Comparison of ENCODE assay signal across 12 mouse cellular contexts in the genomic region with DNA sequence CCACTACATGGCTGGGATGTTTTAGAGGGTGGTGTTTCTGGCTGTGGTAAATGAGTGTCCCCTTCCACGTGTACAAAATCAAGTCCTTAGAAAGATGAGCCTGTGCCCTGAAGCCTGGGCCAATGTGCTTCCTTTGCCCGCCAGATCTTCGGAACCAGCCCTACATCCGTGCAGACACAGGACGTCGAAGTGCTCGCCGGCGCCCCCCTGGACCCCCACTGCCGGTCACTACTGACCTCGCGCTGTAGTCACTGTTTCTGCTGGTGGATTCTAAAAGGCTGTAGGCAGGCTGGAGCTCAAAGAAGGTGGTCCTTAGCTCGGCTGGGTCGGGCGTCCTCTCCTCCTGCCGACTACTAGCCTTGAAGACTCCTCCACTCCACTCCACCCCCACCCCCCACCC. TPM values are rescaled to one million over a fixed set of nuclear protein-coding genes. Genes with fewer than 3 reads are reported as not detected.
DNase-seq lines count a peak whose midpoint lies in the region; ATAC-seq lines count a peak whose summit lies in the region.
"Had no signal": no experiment of that assay in that cellular context is flagged by ENCODE, and none has a peak within 500 bp of the region (broad histone marks: within the 10 kb centered on the region; RNA-seq: fewer than 3 reads in every experiment).

No protein-coding gene starts in this region.

- H3K4me1 ChIP-seq in heart, embryonic 10.5 days = peaks cover 28% of the 10 kb centered on the region
- peaks cover 26% of the 10 kb centered on the region for H3K4me1 ChIP-seq in midbrain, embryonic 10.5 days
- peaks cover 8% of the 10 kb centered on the region; the same call in 1 of the 2 replicates for H3K4me1 ChIP-seq in midbrain, embryonic 11.5 days (ENCODE audit: control insufficient read depth, insufficient read depth, low read length)
- H3K4me1 ChIP-seq in intestine, embryonic 16.5 days (ENCODE audit: control insufficient read depth, insufficient read depth, low read length) = peaks cover 18% of the 10 kb centered on the region
- H3K4me1 ChIP-seq in stomach, embryonic 16.5 days (ENCODE audit: control insufficient read depth, insufficient read depth, low read length) = peaks cover 21% of the 10 kb centered on the region

- peaks cover 99% of the 10 kb centered on the region for H3K27me3 ChIP-seq in heart, embryonic 10.5 days (ENCODE audit: insufficient read depth, poor library complexity, severe bottlenecking)
- peaks cover 93% of the 10 kb centered on the region for H3K27me3 ChIP-seq in midbrain, embryonic 10.5 days (ENCODE audit: low read depth, poor library complexity, severe bottlenecking)
- H3K27me3 ChIP-seq in midbrain, embryonic 11.5 days (ENCODE audit: control insufficient read depth, insufficient read depth, low read length) = peaks cover 68% of the 10 kb centered on the region
- peaks cover 41% of the 10 kb centered on the region for H3K27me3 ChIP-seq in intestine, embryonic 16.5 days (replicated peaks; ENCODE audit: control insufficient read depth, insufficient read depth, low read length)
- H3K27me3 ChIP-seq in stomach, embryonic 16.5 days (ENCODE audit: control insufficient read depth, insufficient read depth, low read length) = peaks cover 50% of the 10 kb centered on the region

- no peak overlapping the region for H3K9ac ChIP-seq in midbrain, embryonic 11.5 days (ENCODE audit: low read length)
- peak overlapping the region; percentile 24; the same call in 1 of the 2 replicates for H3K9ac ChIP-seq in intestine, embryonic 16.5 days (ENCODE audit: low read depth, low read length)
- peak overlapping the region; percentile 44; the same call in 1 of the 2 replicates for H3K9ac ChIP-seq in stomach, embryonic 16.5 days (ENCODE audit: low read length)

- H3K36me3 ChIP-seq in heart, embryonic 10.5 days = no peaks in the 10 kb centered on the region
- no peaks in the 10 kb centered on the region for H3K36me3 ChIP-seq in midbrain, embryonic 10.5 days
- no peaks in the 10 kb centered on the region for H3K36me3 ChIP-seq in midbrain, embryonic 11.5 days (ENCODE audit: control insufficient read depth, insufficient read depth, low read length)
- no peaks in the 10 kb centered on the region for H3K36me3 ChIP-seq in intestine, embryonic 16.5 days (ENCODE audit: control insufficient read depth, insufficient read depth, low read length)
- H3K36me3 ChIP-seq in stomach, embryonic 16.5 days (ENCODE audit: control insufficient read depth, insufficient read depth, low read length) = no peaks in the 10 kb centered on the region

- no peaks in the 10 kb centered on the region for H3K9me3 ChIP-seq in heart, embryonic 10.5 days
- no peaks in the 10 kb centered on the region for H3K9me3 ChIP-seq in midbrain, embryonic 10.5 days (replicated peaks)
- H3K9me3 ChIP-seq in midbrain, embryonic 11.5 days (ENCODE audit: control insufficient read depth, low read length) = no peaks in the 10 kb centered on the region
- no peaks in the 10 kb centered on the region for H3K9me3 ChIP-seq in intestine, embryonic 16.5 days (ENCODE audit: control insufficient read depth, low read length)
- no peaks in the 10 kb centered on the region for H3K9me3 ChIP-seq in stomach, embryonic 16.5 days (replicated peaks; ENCODE audit: control insufficient read depth, low read length)

- no peak for DNase-seq in heart, embryonic 10.5 days (ENCODE audit: low spot score)
- DNase-seq in heart, adult 8-10 months (ENCODE audit: low spot score) = no peak
- no peak for DNase-seq in midbrain, embryonic 10.5 days (ENCODE audit: low spot score)
- no peak for DNase-seq in midbrain, embryonic 11.5 days (ENCODE audit: low spot score, missing footprints)
- no peak for DNase-seq in thymus, postnatal 10 days (ENCODE audit: low spot score in 2 of 2)

- H3K4me3 ChIP-seq in heart, embryonic 10.5 days = peak overlapping the region; percentile 59
- H3K4me3 ChIP-seq in midbrain, embryonic 10.5 days = peak overlapping the region; percentile 58
- H3K4me3 ChIP-seq in midbrain, embryonic 11.5 days (ENCODE audit: low read depth, low read length) = no peak overlapping the region
- H3K4me3 ChIP-seq in intestine, embryonic 16.5 days (ENCODE audit: low read length) = 0 out of 2 replicates have a peak overlapping the region, but pooled peaks have one; percentile 55
- H3K4me3 ChIP-seq in stomach, embryonic 16.5 days (replicated peaks; ENCODE audit: low read length) = peak overlapping the region; percentile 53

- ATAC-seq in midbrain, embryonic 11.5 days (ENCODE audit: low FRiP score) = no peak
- no peak for ATAC-seq in intestine, embryonic 16.5 days
- no peak for ATAC-seq in stomach, embryonic 16.5 days (ENCODE audit: insufficient read depth, low FRiP score)
- no peak for ATAC-seq in megakaryocyte progenitor cell, adult 5-6 weeks (replicated peaks; ENCODE audit: poor library complexity)
- ATAC-seq: activated CD4-positive, CD25-positive, alpha-beta regulatory T cell, adult 4 months had no signal

- 3% methylated on average over 16 of the region's 16 CpGs for WGBS in heart, embryonic 10.5 days
- WGBS in midbrain, embryonic 10.5 days = 3% methylated on average over 16 of the region's 16 CpGs
- 3% methylated on average over 16 of the region's 16 CpGs for WGBS in midbrain, embryonic 11.5 days
- WGBS in intestine, embryonic 16.5 days = 15% methylated on average over 16 of the region's 16 CpGs
- WGBS in stomach, embryonic 16.5 days = 11% methylated on average over 16 of the region's 16 CpGs

- H3K27ac ChIP-seq in heart, embryonic 10.5 days = no peak overlapping the region
- no peak overlapping the region for H3K27ac ChIP-seq in midbrain, embryonic 10.5 days (replicated peaks)
- H3K27ac ChIP-seq in midbrain, embryonic 11.5 days (ENCODE audit: low read depth, low read length) = no peak overlapping the region
- no peak overlapping the region for H3K27ac ChIP-seq in intestine, embryonic 16.5 days (ENCODE audit: low read length)
- H3K27ac ChIP-seq in stomach, embryonic 16.5 days (ENCODE audit: low read length) = no peak overlapping the region

- no peak overlapping the region for H3K4me2 ChIP-seq in midbrain, embryonic 11.5 days
- H3K4me2 ChIP-seq in intestine, embryonic 16.5 days (ENCODE audit: low read depth, low read length) = peak overlapping the region; percentile 96
- peak overlapping the region; percentile 73 for H3K4me2 ChIP-seq in stomach, embryonic 16.5 days (ENCODE audit: low read depth, low read length)

RNA-seq across cellular contexts. Expression of gene 1700023F06Rik, which starts 10.0 kb away (rescaled TPM):
- polyA plus RNA-seq in heart, embryonic 10.5 days (2016; fragmentation: Nextera tagmentation; extraction: Ambion mirVana) = 0.35 TPM in 1 of 2 replicates, not detected in the other
- total RNA-seq in heart, adult 8-10 months (2022) = not detected
- polyA plus RNA-seq in midbrain, embryonic 10.5 days (2016; fragmentation: Nextera tagmentation; extraction: Ambion mirVana) = 0.10 and 0.11 TPM in 2 replicates
- polyA plus RNA-seq in midbrain, embryonic 11.5 days (2014; fragmentation: Nextera tagmentation; extraction: Ambion mirVana) = 0.12 and 0.14 TPM in 2 replicates
- polyA plus RNA-seq in intestine, embryonic 16.5 days (2015; fragmentation: Nextera tagmentation; extraction: Ambion mirVana) = 0.57 and 0.83 TPM in 2 replicates
- polyA plus RNA-seq in stomach, embryonic 16.5 days (2015; fragmentation: Nextera tagmentation; extraction: Ambion mirVana) = 0.67 and 0.83 TPM in 2 replicates
- total RNA-seq in megakaryocyte progenitor cell, adult 5-6 weeks (2015) = 0.32 TPM in 1 of 2 replicates, not detected in the other
- not detected in 2 replicates for total RNA-seq in megakaryocyte progenitor cell, adult 5-6 weeks (2017)
- total RNA-seq: liver, adult 2 months had no signal
- polyA plus RNA-seq: activated CD4-positive, CD25-positive, alpha-beta regulatory T cell, adult 4 months; liver, adult 2 months had no signal

RNA-seq across cellular contexts. Expression of gene Spata32, which starts 19.9 kb away (rescaled TPM):
- not detected in 2 replicates for polyA plus RNA-seq in heart, embryonic 10.5 days (2016; fragmentation: Nextera tagmentation; extraction: Ambion mirVana)
- not detected for total RNA-seq in heart, adult 8-10 months (2022)
- not detected in 2 replicates for polyA plus RNA-seq in midbrain, embryonic 10.5 days (2016; fragmentation: Nextera tagmentation; extraction: Ambion mirVana)
- polyA plus RNA-seq in midbrain, embryonic 11.5 days (2014; fragmentation: Nextera tagmentation; extraction: Ambion mirVana) = 0.15 TPM in 1 of 2 replicates, not detected in the other
- not detected in 2 replicates for polyA plus RNA-seq in intestine, embryonic 16.5 days (2015; fragmentation: Nextera tagmentation; extraction: Ambion mirVana)
- not detected in 2 replicates for polyA plus RNA-seq in stomach, embryonic 16.5 days (2015; fragmentation: Nextera tagmentation; extraction: Ambion mirVana)
- total RNA-seq in megakaryocyte progenitor cell, adult 5-6 weeks (2015) = not detected in 2 replicates
- total RNA-seq in megakaryocyte progenitor cell, adult 5-6 weeks (2017) = not detected in 2 replicates
- total RNA-seq: liver, adult 2 months had no signal
- polyA plus RNA-seq: activated CD4-positive, CD25-positive, alpha-beta regulatory T cell, adult 4 months; C2C12; liver, adult 2 months; urinary bladder, adult 2 months had no signal

RNA-seq across cellular contexts. Expression of gene Fmnl1, which starts 27.4 kb away (rescaled TPM):
- polyA plus RNA-seq in heart, embryonic 10.5 days (2016; fragmentation: Nextera tagmentation; extraction: Ambion mirVana) = 0.92 and 1.2 TPM in 2 replicates
- total RNA-seq in heart, adult 8-10 months (2022) = 10 to 100 TPM in 3 of 4 experiments, 1 to 10 TPM in 1; 9.3 to 20.1 (median 13.2) TPM
- 1.1 and 1.2 TPM in 2 replicates for polyA plus RNA-seq in midbrain, embryonic 10.5 days (2016; fragmentation: Nextera tagmentation; extraction: Ambion mirVana)
- 0.65 and 0.87 TPM in 2 replicates for polyA plus RNA-seq in midbrain, embryonic 11.5 days (2014; fragmentation: Nextera tagmentation; extraction: Ambion mirVana)
- 2.2 and 2.3 TPM in 2 replicates for polyA plus RNA-seq in intestine, embryonic 16.5 days (2015; fragmentation: Nextera tagmentation; extraction: Ambion mirVana)
- 3.5 and 4.4 TPM in 2 replicates for polyA plus RNA-seq in stomach, embryonic 16.5 days (2015; fragmentation: Nextera tagmentation; extraction: Ambion mirVana)
- 74.3 and 76.3 TPM in 2 replicates for total RNA-seq in megakaryocyte progenitor cell, adult 5-6 weeks (2015)
- 17.3 and 36.5 TPM in 2 replicates for total RNA-seq in megakaryocyte progenitor cell, adult 5-6 weeks (2017)
